Mouse (Mus musculus): ENCODE data around the gene Sept1.
A peak's percentile ranks its signal among the peaks of the same experiment; 100 is the strongest.

The Sept1 gene

DNA sequence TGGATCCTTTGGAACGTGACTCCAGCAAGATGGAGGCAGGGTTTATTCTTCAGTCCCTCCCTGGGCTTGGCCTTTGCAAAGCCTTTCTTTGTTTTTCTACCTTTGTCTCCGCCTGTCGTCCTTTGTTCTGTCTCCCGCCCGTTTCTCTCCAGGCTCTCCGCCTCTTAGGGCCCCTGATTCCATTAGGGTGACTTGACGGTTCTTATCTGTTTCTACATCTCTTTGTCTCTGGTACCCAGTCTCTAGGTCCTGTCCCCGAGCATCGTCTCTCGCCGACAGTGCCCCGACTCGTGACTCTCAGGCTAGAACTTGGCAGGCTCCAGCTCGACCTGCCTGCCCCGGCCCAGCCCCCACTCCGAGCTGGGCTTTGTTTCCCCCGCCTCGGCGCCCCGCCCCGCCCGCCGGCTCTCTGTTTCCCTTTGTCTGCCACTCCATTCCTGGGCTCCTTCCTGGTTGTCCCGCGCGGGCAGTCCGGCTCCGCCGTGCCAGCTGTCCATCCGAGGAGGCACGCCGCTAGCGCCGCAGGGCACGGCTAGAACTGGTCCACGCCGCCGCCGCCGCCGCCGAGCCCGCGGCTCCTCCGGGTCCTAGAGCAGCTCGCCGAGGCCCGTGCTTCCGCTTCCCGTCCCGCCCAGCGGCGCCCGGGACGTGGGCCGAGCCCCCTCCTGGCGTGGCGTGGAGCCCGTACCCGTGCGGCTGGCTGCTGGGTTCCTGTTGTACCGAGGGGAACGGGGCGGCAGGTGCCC, at the start of gene Sept1, which contains the start of gene Zfp553:
Gene Sept1, minus strand, starts transcription at position 509 of the 746 bp plus-strand sequence.
Gene Zfp553, plus strand, starts transcription at position 440 of the 746 bp plus-strand sequence.
- peak; percentile 92 for DNase-seq (ENCODE audit: low read depth, low spot score)

GRCm38 (mm10) chr7:127282190-127282589, 49.3 kb upstream of the Sept1 start:
- no peak for DNase-seq (ENCODE audit: low read depth, low spot score)

DNA sequence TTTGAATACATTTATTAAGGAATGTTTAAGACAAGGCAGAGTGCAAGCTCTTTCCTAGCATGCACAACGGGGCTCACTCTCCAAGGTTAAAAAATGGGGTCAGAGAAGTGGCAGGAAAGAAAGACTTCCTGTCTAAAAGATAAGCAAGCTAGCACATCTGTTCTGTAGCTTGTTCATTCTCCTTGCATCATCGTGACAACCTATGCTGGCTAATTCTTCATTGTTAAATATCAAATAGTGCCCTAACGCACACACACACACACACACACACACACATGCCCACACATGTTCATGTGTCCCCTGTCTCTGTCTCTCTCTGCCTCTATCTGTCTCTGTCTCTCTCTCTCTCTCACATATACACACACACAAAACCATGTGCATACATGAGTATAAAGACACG, 48.2 kb upstream of the Sept1 start:
- DNase-seq (ENCODE audit: low read depth, low spot score) = no peak

GRCm38 (mm10) chr7:127280092-127280491, 47.2 kb upstream of the Sept1 start:
- DNase-seq (ENCODE audit: low read depth, low spot score) = peak; percentile 48

- peak; percentile 81 for DNase-seq (ENCODE audit: low read depth, low spot score)
Observed at GRCm38 (mm10) chr7:127278311-127278710, 45.4 kb upstream of the Sept1 start.

DNA sequence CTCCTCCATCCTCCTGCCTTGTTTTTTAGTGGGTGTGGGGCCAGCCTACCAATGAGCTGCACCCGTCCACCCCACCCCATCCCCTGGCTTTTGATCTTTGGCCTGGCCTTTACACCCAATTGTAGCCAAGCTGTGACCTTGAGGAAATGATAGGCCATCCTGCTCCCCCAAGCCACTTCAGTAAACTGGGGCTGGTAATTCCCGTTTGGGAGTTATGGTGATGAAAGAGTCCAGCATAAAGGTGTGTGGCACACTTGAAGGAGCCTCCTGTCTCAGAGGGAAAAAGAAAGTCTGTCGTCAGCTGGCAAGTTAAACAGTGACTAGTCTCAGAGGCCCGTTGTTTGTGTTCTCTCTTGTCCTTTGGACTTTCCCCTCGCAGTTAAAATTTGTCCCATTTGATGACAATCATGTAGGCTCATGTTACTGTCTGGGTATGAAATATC, 43.6 kb upstream of the Sept1 start:
- no peak for DNase-seq (ENCODE audit: low read depth, low spot score)

DNA sequence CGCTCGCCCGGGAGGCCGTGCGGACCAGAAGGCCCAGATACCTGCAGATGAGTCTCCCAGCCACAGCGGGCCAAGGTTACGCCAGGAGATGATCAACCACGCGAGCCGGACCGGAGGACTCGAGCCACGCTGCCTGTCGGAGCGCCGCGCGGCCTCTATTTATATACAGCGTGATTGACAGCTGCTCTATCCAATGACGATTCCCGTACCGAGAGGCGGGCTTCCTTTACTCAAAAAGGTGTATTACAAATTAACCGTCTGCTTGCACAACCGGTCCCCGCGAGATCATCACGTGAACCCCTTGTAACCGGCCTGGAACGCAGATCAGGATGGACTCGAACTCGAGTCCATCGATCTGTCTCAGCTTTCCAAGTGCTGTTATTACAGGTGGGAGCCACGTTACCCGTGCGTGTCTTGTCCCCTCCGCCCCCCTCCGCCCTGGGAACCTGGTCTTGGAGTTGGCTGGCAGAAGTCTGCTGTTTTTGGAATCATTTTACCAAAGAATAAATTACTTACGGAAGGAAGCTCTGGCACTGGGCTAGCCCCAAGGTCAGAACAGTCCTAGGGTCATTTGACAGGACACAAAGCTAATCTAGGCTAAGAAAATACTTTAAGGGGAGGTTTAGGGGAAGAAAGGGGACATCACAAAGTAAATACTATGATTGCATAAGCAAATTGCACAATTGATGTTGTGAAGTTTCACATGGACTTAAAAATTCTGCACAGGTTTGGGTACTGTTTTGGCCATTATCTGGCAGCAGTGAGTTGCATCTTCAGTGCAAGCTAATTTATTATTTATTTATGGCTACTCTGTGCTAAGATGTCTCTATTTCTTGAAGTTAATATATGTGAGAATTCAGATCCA, 41.2 kb upstream of the Sept1 start, which contains the start of gene Sephs2:
Gene Sephs2, minus strand, starts transcription at position 131 of the 865 bp plus-strand sequence.
- peak; percentile 98 for DNase-seq (ENCODE audit: low read depth, low spot score)

DNA sequence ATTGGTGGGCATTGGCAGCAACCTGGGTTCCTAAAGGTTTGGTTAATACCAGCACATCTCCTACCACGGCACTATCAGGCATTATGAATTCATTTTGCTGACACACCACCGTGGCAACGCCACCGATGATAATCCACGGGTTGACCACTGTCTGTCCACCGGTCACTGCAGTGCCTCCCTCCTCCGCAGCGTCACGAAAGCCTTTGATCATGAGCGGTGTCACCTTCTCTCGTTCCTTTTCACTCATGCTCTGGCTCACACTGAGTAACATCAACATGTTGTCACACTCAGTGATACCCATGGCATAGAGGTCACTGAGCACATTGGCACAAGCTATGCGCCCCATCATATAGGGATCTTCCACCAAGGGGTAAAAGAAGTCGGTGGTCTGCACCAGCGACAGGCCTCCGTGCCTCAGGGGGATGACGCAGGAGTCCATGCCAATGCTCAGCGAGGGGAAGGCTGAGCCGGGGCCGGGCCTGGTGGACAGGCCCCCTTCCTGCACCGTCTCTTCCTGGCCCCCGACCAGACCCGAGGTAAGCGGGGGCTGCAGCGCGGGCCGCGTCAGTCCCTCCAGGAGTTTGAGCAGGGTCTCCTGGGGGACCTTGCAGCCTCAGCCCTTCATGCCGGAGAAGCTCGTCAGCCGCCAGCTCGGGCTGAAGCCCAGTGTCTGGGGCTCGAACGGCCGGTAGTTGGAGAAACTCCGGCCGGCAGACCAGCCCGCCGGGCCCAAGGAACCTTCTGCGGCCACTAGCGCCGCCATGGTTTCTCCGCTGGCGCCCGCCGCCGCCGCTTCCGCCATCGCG, 40.4 kb upstream of the Sept1 start:
- no peak for DNase-seq (ENCODE audit: low read depth, low spot score)

GRCm38 (mm10) chr7:127272566-127272965, 39.6 kb upstream of the Sept1 start:
- DNase-seq (ENCODE audit: low read depth, low spot score) = no peak

DNA sequence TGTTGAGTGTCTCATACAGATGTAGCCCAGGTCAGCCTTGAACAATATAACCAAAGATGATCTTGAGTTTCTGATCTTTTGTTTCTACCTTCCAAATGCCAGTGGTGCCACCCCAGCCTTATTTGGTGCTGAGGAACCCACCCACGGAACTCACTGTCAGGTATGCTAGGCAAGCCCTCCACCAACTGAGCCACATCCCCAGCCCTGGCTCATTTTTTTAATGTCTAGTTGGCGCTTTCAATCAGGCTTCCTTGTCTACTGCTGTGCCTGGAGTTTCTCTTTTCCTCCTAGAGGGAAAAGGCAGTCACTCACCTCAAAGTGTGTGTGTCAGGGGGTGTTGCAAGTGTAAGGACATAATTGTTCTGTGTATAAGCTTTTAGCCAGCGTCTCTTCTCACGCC, 38.2 kb upstream of the Sept1 start:
- no peak for DNase-seq (ENCODE audit: low read depth, low spot score)

DNA sequence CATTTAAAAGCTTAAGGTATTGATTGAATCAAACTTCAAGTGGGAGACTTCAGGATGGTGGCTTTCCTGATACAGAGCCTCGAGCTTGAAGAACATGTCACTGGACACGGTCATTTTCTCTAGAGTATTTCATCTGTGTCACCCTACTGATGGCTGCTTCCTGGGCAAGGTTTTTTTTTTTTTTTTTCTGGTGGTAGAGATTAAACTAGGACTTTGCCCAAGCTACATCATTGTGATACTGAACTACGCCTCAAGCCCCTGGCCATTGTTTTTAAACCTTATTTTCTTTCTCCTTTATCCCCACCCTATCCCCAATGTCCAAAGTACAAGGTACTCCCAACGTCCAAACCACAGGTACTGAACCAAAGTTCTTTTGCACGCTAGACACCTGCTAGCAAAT, 37.7 kb upstream of the Sept1 start:
- no peak for DNase-seq (ENCODE audit: low read depth, low spot score)

- no peak for DNase-seq (ENCODE audit: low read depth, low spot score)
Observed at GRCm38 (mm10) chr7:127270256-127270655, 37.3 kb upstream of the Sept1 start.

DNA sequence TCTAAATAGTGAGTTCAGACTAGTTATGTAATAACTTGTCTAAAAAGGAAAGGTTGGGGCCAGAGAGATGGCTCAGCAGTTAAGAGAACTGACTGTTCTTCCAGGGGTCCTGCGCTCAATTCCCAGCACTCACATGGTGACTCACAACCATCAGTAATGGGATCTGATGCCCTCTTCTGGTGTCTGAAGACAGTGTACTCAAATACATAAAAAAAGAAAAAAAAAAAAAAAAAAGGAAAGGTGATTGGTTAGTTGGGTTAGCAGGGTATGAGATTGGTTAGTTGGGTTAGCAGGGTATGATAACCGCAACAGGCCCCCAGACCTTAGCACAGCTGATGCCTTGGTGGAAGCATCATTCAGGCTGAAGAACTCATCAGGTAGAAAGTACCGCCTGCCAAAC, 30.6 kb upstream of the Sept1 start:
- DNase-seq (ENCODE audit: low read depth, low spot score) = no peak

GRCm38 (mm10) chr7:127262218-127262961, 29.5 kb upstream of the Sept1 start:
- no peak for DNase-seq (ENCODE audit: low read depth, low spot score)

- DNase-seq (ENCODE audit: low read depth, low spot score) = peak; percentile 98
Observed at GRCm38 (mm10) chr7:127260309-127261111, 27.6 kb upstream of the Sept1 start, which contains the start of gene Dctpp1. Gene Dctpp1, minus strand, starts transcription at chr7:127260709.

GRCm38 (mm10) chr7:127259186-127259905, 26.4 kb upstream of the Sept1 start:
- peak; percentile 55 for DNase-seq (ENCODE audit: low read depth, low spot score)

DNA sequence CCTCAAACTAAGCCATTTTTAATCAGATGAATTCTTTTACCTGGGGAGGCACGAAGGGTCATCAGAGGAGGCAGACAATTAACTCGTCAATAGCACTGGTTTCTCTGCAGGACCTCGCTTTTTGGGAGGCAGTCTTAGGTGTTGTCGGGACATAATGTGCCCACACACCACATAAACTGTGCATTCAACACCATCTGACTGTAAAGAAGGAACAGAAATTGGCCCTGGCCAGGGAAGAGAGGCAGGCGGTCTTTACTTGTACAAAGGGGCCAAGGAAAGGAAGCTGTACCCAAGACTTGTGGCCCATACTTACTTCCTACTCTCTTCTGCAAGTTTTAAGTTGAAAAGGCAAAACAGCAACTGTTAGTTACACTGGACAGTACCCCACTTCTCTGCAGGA, 23.6 kb upstream of the Sept1 start:
- no peak for DNase-seq (ENCODE audit: low read depth, low spot score)

DNA sequence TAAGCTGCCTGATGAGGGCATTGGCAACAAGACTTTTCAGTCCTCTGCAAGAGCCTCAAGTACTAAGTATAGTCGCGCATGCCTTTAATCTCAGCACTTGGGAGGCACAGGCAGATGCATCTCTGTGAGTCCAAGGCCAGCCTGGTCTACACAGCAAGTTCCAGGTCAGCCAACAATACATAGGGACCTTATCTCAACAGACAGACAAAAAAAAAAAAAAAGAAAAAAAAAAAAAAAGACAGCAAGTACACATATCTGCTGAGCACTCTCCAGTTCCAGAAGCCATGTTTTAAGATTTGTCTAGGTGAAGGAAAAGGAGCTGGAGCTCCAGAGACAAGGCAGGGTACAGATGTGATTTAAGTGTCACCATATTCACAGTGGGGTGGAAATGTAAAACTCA, 23.0 kb upstream of the Sept1 start:
- DNase-seq (ENCODE audit: low read depth, low spot score) = no peak

GRCm38 (mm10) chr7:127255008-127255407, 22.1 kb upstream of the Sept1 start:
- DNase-seq (ENCODE audit: low read depth, low spot score) = no peak

All from A20 (cell line).